Mouse (Mus musculus): ENCODE data around the gene Ppp2r5e. TPM values are rescaled to one million over a fixed set of nuclear protein-coding genes. Genes with fewer than 3 reads are reported as not detected.

The Ppp2r5e gene
- total RNA-seq (2022) = 10 to 100 TPM; 71.9 to 77.1 (median 76.4) TPM

DNA sequence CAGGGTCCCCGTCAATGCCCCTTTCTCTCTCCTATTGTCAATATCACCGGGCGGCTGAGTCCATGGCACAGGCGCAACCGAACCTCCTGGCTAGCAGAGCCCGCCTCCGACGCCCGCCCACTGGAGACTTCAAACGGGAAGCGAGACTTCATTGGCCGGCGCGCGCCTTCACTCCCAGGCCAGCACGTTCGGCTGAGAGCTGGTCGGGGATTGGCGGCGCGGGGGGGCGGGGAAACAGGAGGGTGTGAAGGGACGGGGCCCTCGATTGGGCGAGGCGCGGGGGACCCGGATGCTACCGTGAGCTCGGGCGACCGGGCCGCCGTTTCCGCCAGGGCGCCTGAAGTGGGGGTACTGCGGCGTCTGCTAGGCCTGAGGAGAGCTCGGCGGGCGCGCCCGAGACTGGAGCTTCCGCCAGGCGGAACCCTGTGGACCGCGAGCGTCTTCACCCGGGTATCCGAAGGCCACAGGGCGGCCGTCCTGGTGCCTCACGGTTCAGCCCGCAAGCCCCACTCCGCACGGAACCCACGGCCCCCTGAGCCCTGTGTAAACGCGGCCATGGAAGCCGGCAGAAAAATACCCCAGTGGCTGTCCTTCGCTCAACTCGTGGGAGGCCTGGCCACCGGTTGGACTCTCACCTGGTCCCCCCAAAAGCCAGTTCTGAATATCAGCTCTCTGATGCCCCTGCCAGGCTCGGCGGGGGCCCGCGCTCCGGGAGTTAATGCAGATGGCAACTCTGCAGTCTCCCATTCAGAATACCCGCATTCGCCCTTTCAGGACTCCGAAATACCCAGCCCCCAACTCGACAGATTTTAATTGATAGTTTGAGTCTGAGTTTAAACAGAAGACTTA is at the start of gene Ppp2r5e:
TSS of gene Ppp2r5e (minus strand) at position 92 of the 849 bp plus-strand sequence.
- DNase-seq (ENCODE audit: low spot score in 2 of 2) = peak; percentile 98

DNA sequence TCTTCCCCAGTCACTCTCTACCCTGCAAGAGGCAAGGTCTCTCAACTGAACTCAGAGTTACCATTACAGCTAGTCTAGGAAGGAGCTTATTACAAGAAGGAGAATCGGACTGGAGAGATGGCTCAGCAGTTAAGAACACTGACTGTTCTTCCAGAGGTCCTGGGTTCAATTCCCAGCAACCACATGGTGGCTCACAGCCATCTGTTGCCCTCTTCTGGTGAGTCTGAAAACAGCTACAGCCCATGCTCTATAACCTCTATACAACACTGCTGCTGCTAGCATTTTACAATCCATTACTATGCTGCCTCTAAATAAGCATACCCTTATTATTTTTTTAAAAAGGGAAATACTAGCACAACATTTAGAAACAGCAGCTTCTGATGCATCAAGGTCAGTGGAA is 49.7 kb upstream of the Ppp2r5e start:
- no peak for DNase-seq (ENCODE audit: low spot score in 2 of 2)

DNA sequence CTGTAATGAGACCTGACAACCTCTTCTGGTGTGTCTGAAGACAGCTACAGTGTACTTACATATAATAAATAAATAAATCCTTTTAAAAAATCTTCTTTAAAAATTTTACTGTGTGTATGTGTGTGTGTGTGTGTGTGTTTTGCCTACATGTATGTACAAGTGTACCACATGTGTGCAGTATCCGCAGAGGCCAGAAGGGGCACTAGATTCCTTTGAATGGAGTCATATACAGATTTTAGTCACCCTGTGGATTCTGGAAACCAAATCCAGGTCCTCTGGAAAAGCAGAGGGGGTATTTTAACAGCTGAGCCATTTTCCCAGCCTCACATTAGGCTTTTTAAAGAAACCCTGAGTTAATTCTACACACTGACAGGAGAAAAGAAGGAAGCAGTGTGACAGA is 45.7 kb upstream of the Ppp2r5e start:
- DNase-seq (ENCODE audit: low spot score in 2 of 2) = no peak

DNA sequence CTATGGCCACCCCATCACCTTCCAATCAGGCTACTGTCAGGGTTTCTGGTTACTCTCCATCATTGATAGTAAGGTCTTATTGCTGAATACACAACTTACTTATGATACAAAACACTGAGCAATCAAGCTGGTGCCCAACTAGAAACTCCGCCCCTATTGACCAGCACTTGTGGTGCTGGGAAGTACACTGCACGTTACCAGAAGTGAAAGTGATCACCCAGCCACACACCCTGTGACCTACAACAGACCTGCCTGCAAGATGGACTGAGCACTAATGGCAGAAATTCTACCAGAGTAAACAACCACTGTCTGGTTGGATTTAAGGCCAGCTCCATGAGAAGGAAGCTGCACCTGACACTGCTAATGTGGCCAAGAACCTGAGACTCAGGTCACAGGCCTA is 42.3 kb upstream of the Ppp2r5e start:
- DNase-seq (ENCODE audit: low spot score in 2 of 2) = no peak

DNA sequence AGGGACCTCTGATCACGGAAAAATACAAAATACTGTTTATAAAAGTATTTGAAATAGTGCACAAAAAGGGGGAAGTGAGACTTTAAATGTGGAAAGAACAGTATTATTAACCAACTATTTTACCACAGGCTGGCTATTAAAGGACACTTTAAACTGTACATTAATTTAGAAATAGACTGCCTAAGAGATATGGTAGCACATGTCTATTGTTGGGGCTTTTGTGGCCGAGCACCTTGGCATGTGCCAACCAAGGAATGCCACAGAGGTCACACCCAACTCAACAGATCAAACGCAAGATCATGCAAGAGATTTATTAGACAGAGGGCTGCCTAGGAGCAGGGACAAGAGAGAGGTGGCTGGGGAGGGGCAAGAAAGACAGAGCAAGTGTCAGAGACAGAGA is 41.1 kb upstream of the Ppp2r5e start:
- DNase-seq (ENCODE audit: low spot score in 2 of 2) = no peak

DNA sequence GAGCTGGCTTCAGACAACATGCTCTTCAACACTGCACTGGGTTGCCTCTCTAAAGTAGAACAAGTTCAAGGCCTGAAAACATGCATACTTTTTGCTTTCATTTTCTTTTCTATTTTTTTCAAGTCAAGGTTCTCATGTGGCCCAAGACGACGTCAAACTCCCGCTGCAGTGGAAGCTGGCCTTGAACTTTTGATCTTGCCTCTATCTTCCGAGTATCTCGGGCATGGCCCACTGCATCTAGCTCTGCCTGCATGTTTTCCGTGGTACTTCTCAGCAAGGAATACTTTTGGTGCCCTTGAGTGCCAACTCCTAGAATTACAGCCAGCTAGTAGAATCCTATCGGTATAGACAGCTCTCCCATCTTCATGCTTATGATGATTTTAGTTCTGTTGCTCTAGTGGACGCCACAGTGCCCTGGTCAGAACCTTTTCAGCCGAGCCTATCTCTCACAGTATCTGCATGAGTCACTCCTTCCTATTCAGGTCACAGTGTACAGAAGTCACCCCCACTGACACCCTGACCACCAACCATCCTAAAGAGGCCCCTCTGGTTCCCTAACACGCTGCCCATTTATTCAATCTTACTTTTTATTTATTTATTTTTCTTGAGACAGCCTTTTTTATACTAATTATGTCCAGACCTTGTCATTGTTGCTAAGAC is 39.9 kb upstream of the Ppp2r5e start:
- DNase-seq (ENCODE audit: low spot score in 2 of 2) = no peak

DNA sequence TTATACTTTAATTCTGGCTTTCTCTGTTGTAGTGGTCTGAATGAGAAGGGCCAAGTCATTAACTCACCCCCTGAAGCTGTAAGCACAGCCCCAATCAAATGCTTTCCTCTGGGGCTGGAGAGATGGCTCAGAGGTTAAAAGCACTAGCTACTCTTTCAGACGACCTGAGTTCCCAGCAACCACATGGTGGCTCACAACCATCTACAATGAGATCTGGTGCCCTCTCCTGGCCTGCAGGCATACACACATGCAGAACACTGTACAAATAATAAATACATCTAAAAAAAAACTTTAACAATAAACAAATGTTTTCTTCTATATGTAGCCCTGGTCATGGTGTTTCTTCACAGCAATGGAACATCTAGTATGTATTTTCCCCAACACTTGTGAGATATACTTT is 33.6 kb upstream of the Ppp2r5e start:
- DNase-seq (ENCODE audit: low spot score in 2 of 2) = no peak

DNA sequence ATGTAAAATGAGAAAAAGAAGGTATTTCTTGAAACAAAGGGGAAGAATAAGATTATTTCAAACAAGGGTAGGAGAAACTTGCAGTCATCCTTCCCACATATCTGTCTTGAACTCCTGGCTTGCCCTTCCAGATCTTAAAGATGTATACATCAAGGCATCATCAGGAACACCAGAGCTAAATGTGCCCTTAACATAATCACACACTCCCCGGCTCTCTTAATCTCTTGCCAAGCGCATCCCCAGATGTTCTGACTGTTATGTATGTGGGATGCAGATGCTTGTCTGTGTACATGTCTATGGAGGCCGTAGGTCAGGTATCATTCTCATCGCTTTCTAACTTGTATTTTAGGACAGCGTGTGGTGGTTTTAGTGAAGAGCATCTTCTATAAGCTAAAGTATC is 27.2 kb upstream of the Ppp2r5e start:
- DNase-seq (ENCODE audit: low spot score in 2 of 2) = no peak

DNA sequence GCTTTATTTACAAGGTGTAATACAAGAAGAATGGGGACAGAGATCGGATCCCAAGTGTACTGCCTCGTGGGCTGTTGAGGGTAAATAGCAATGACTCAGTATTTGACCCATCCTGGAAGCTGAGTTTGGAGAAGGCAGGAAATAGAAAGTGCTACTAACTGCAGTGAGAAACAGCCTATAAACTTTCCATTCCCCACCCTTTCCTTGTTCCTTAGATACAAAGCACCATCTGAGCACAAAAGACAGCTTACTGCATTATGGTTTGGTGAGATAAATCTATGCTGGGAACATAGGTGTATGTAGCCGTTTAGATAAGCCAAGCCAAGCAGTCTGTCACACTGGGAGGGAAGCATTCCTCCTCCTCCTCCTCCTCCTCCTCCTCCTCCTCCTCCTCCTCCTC is 26.8 kb upstream of the Ppp2r5e start:
- DNase-seq (ENCODE audit: low spot score in 2 of 2) = no peak

DNA sequence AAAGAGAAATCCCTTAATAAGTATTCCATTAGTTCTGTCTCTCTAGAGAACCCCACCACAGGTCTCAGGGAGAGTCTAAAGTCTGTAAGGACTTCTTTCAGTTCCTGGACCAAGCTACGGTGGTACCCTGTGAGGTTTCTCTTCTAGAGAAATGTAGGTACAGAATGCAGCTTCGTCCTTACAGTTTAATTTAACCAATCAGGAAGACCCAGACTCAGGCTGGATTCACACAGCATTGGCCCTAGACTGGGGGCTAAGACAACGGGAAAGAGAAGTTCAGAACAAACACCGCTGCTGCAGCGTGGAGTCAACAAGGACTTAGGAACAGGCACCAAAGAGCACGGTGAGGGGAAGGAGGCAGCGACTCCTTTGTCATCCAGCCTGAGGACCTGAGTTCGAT is 20.8 kb upstream of the Ppp2r5e start:
- DNase-seq (ENCODE audit: low spot score in 2 of 2) = no peak

DNA sequence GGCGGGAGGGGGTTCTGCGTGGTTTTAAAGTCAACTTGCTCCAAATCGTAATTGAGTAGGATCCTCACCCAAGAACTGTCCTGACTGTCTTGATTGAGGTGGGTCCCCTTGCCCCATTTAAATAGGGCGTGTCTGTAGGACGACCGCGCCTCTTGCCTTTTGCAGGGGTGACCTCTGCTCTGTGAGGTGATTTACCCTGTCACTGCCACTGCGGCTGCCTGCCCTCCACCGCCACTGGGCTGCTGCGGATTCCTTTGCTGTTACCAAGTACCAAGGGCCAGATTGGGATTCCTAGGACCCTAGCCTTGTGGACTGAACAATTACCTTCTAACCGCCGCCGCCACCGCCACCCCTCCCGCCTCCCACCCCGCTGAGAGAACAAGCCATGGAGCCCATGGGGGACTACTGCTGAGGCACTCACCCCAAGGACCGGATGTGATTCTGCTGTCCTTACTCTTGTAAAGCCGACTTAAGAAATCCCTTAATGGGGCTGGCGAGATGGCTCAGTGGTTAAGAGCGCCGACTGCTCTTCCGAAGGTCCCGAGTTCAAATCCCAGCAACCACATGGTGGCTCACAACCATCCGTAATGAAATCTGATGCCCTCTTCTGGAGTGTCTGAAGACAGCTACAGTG is 20.2 kb upstream of the Ppp2r5e start:
- no peak for DNase-seq (ENCODE audit: low spot score in 2 of 2)

DNA sequence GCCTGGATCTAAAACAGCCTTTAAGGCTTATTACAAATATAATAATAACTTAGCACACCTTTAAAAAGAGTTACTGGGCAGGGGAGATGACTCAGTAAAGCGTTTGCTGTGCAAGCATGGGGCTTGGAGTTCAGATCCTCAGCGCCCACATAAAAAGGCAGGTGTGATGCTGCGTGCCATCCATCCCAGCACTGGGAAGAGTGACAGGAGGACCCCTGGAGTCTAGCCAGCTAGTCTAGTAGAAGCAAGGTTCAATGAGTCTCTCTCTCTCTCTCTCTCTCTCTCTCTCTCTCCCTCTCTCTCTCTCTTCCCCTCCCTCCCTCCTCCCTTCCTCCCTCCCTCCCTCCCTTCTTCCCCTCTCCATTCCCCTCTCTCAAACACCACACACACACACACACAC is 19.5 kb upstream of the Ppp2r5e start:
- DNase-seq (ENCODE audit: low spot score in 2 of 2) = no peak

DNA sequence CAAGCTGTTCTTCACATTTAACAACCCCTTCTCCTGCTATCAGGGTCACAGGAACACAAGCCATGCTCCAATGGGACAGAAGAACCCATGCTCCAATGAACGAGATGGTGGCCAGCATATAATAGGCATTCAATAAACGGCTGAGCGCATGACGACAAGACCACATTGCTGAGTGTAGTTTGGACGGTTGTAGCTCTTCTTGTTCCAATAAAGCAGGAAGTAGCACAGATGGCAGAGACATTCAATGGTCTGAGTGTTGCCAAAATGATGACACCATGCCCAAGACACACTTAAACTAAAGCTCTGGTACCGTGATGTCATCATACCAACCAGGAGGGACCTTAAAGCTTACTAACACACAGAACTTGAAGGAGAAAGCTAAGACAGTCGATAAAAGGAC is 16.7 kb upstream of the Ppp2r5e start:
- DNase-seq (ENCODE audit: low spot score in 2 of 2) = peak; percentile 15 to 23

DNA sequence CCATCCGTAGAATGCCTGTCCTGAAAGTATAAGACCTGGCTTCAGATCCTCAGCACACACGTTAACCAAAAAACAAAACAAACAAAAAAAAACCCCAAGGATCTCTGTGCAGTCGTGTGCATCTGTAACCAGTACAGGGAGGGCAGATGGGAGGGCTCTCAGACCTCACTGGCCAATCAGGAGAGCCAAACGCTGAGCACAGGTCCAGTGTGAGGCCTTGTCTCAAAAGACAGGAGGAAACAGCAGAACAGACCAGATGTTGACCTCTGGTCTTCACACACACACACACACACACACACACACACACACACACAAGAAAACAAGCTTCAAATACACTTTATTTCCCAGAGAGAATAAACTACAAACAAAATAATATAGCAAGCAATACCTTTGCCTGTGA is 3.4 kb upstream of the Ppp2r5e start:
- DNase-seq (ENCODE audit: low spot score in 2 of 2) = no peak

DNA sequence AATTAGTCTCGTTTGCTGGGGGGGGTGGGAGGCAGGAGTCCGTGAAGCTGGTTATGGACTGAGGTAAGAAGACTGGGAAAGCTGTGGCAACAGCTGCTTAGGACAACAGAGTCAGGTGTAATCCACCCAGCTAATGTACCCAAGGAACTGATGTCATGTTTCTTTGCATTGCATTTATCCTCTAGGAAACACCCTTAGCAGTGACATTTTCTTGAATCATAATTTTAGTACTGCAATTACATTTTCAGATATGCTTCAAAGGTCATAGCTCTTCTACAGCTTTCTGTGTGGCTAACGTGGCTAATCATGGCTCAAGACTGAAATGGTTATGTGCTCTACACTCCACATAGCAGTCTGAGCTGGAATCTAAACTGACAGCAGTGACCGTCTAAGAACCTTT is 2.9 kb upstream of the Ppp2r5e start:
- DNase-seq (ENCODE audit: low spot score in 2 of 2) = no peak

DNA sequence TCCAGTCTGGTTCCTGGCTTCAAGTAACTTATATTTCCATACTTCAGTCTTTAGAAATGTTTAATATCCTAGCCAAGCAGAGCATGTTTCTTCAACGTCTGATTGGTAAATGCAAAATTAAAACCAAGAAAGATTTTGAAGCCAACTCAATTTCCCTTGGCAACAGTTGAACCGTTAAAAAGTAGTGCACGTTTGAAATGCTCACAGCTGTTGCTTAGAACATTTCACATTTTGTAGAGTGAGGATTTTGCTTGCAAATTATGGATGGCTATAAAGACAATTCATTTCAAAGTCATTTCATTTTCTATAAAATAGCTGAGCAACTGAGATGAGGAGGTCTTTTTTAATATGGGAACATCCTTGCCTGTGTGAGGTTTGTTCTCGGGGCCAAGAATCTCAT is 1.7 kb upstream of the Ppp2r5e start:
- DNase-seq (ENCODE audit: low spot score in 2 of 2) = no peak

DNA sequence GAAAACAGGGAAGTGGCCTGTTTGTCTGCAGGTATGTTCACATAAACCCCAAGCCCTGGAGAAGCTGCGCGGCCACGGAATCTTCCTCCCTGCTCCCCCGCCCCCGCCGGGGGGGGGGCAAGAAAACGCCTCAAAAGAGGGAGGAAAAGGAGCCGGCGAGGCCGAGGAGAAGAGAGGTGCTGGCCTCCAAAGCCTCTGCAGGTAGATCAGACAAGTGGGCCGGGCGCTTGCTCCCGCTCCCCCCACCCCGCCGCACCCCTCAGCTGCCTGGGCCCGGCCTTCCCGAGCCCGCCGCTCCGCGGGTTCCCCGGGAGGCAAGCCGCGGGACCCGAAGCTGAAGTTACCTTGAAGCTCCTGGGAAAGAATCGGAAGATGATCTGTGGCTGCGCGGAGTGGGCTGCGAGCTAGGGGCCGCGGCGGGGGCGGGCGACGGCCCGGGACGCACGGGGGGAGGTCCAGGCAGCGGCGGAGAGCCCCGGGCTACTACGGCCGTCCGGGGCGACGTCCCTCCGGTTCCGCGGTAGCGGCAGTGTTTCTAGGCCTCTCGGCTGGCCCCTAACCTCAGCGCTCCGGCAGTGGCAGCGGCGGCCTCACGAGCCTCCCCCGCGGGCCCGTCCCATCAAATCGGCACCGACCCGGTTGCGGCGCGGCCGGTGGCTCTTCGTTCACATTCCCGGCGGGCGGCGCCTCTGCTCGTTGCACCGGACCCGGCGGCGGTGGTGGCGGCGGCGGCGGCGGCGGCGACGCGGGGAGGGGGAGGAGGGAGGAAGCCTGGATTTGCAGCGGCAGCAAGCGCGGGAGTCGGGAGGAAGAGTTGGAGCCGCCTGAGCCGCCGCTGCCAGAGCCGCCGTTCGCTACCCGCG is 523 bp downstream of the Ppp2r5e start:
- DNase-seq (ENCODE audit: low spot score in 2 of 2) = peak; percentile 16 to 22

DNA sequence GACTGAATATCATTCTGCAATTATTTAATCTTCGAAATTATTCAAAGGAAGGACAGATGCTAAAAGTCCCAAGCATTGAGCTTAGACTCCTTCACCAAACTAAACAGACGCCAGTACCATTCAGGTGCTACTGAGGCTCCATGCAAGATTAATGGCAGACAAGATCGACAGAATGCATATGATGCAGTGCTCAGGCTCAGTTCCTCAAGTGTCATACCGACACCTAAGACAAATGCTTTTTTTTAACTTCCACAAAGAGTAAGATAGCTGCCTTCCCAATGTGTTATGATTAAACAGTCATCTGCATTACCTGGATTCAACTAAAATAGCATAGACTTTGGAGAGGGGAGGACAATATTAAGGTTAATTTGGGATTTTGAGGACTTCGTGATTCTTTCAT is 1.6 kb downstream of the Ppp2r5e start:
- no peak for DNase-seq (ENCODE audit: low spot score in 2 of 2)

DNA sequence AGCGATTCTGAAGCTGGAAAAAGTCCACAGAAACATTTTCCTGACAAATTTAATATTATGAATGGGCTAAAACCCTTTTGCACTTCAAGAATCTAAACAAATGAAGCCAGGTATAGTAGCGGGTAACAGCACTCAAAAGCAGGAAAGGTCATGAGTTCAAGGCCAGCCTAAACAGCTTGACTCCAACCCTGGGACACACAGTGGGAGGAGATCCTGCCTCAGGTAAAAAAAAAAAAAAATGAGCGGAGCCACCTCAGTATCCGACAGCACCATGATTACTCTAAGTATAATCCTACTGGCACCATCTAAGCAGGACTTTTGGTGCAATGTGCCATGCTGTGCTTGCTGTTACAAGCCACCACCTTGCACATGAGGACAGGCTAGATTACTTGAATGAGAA is 2.2 kb downstream of the Ppp2r5e start:
- DNase-seq (ENCODE audit: low spot score in 2 of 2) = no peak

DNA sequence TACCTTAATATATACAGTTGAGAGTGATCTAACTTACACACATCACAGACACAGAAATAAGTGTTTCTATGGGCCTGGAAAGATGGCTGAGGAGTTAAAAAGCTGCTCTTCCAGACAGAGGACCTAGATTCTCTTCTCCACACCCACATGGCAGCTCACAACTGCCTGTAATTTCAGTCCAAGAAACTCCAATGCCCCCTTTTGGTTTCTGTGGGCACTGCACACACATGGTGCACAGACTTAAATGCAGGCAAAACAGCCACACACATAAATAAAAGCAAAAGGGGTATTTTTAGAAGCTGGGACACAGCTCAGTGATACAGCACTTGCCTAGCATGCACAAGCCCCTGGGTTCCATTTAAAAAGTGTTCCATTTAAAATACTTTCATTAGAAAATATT is 8.5 kb downstream of the Ppp2r5e start:
- DNase-seq (ENCODE audit: low spot score in 2 of 2) = no peak

DNA sequence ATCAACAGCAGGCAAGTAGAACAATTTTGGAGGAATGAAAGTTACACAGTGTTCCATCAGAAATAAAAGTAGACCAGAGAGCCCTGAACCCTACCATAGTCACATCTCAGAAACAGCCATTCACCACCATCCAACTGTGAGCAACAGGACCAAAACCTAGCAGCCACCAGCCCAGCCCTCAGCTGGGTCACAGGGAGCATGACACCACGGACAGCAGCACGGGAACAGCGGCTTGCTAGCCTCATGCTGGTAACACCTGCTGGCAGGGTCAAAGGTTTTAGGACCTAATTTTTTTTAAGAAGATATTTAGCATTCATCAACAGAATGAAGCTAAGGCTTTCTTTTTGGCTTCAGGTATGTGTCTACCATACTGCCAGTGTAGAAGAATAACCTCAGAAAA is 12.3 kb downstream of the Ppp2r5e start:
- no peak for DNase-seq (ENCODE audit: low spot score in 2 of 2)

DNA sequence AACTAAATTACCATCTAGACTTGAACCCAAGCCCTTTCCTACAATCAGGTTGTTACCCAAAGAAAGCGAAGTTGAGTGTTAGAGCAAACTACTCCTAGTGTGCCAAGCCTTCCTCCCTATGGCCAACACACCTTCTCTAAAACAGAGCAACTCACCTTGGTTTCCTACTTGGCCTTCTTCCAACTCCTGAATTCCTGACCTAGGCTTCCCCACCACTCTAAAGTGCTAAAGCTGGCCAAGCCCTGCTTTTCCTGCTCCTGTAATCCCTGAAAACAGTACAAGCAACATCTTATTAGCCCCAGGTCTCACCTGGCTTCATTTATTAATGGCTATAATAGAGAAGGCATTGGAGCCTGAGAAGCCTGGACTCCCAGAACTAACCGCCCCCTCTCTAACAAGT is 17.0 kb downstream of the Ppp2r5e start:
- DNase-seq (ENCODE audit: low spot score in 2 of 2) = no peak

All from layer of hippocampus, adult 8-10 months (tissue).